ENCODE assay signal across 8 mouse cellular contexts in the genomic region with DNA sequence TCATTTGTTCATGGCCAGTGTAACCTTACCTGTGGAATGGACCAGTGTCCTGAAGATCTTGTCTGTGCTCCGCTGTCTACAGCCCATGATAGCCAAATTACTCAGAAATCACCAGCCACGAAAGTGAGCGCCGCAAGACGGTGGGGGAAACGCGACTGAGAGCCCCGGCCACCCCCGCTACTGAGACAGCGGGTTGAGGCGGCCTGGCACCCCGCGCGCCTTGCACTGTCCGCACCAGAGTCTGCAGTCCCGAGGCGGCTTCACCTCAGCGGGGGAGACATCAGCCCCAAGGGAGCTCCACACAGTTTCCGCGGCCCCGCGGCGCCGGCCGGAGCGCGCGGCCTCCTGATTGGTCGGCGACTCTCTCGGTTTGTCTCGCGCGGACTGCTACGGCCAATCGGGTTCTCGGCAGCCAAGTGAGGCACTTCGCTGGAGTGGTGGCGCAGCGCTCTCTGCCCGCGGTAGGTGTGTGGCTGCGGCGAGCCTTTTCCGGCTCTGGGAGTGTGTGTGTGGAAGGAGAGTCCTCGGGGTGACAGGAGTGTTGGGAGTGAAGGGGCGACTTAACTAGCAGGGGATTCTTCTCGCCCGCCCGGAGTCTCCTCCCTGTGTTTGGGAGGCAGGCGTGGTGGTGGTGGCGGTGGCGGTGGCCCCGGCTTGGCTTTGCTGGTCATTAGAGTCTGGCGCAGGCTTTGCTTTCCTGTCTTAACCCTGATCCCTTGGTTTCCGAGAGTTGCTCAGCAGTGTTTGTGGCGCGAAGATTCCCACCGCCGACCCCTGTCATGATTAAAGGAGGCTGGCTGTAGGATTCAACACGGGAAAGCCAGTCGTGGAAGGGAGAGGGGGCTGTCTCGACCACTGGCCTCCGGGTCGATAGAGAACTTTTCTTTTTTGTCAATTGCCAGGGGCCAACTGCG. TPM values are rescaled to one million over a fixed set of nuclear protein-coding genes. Genes with fewer than 3 reads are reported as not detected.
A peak's percentile ranks its signal among the peaks of the same experiment; 100 is the strongest.
DNase-seq lines count a peak whose midpoint lies in the region; ATAC-seq and TF ChIP-seq lines count a peak whose summit lies in the region.

Gene Setdb2 (minus strand): TSS at position 327 of the 914 bp plus-strand sequence.
Gene Cab39l (plus strand): TSS at position 415 of the 914 bp plus-strand sequence.

- DNase-seq in 3134 (ENCODE audit: extremely low read depth, insufficient read length, low spot score) = peak; percentile 96
- peak; percentile 97 to 98 for DNase-seq in adrenal gland, postnatal 36 days
- DNase-seq in heart, adult 2 months = peak; percentile 97 to 98
- peak; percentile 95 to 96 for DNase-seq in kidney, adult 8-10 months
- DNase-seq in spleen, postnatal 10 days (ENCODE audit: low spot score in 2 of 2) = peak; percentile 89 to 95

- H3K27me3 ChIP-seq in embryonic facial prominence, embryonic 13.5 days = no peaks in the 10 kb centered on the region
- H3K27me3 ChIP-seq in heart, adult 2 months (ENCODE audit: control insufficient read depth, insufficient read depth, low read length) = no peaks in the 10 kb centered on the region
- H3K27me3 ChIP-seq in limb, embryonic 13.5 days = no peaks in the 10 kb centered on the region
- no peaks in the 10 kb centered on the region for H3K27me3 ChIP-seq in midbrain, embryonic 16.5 days (ENCODE audit: control insufficient read depth, insufficient read depth, low read depth, low read length)

- H3K9ac ChIP-seq in embryonic facial prominence, embryonic 13.5 days = peak within 1 kb of the TSS; percentile 90
- peak within 1 kb of the TSS; percentile 93 for H3K9ac ChIP-seq in heart, adult 2 months (ENCODE audit: low read depth, low read length)
- peak within 1 kb of the TSS; percentile 92 for H3K9ac ChIP-seq in limb, embryonic 13.5 days
- H3K9ac ChIP-seq in midbrain, embryonic 16.5 days (ENCODE audit: low read depth, low read length) = peak within 1 kb of the TSS; percentile 84

- intact Hi-C loops in heart, adult 2 months (cut with DNase I) = loop anchor here (1.0 kb wide), 1 partner anchor 76 kb away; the partner anchor contains the start of gene Phf11d

- TF ChIP-seq EP300 in heart, adult 2 months (IDR thresholded peaks at IDR 0.05; ENCODE audit: insufficient read depth, low read depth, low read length) = peak; percentile 59; the same call in 1 of the 2 replicates

- peak within 1 kb of the TSS; percentile 70 for H3K27ac ChIP-seq in embryonic facial prominence, embryonic 13.5 days
- peak within 1 kb of the TSS; percentile 92 for H3K27ac ChIP-seq in heart, adult 2 months
- H3K27ac ChIP-seq in limb, embryonic 13.5 days = peak within 1 kb of the TSS; percentile 79
- H3K27ac ChIP-seq in midbrain, embryonic 16.5 days (ENCODE audit: low read length) = peak within 1 kb of the TSS; percentile 71

- H3K4me2 ChIP-seq in embryonic facial prominence, embryonic 13.5 days = peak within 1 kb of the TSS; percentile 83
- H3K4me2 ChIP-seq in limb, embryonic 13.5 days (replicated peaks) = peak within 1 kb of the TSS; percentile 77
- H3K4me2 ChIP-seq in midbrain, embryonic 16.5 days (ENCODE audit: low read length) = peak within 1 kb of the TSS; percentile 75

- ATAC-seq in embryonic facial prominence, embryonic 13.5 days (ENCODE audit: insufficient number of reproducible peaks, insufficient read depth, low FRiP score, low TSS enrichment, low read depth) = peak; percentile 100
- peak; percentile 100 for ATAC-seq in limb, embryonic 13.5 days (ENCODE audit: low FRiP score, low read depth)
- peak; percentile 100 for ATAC-seq in midbrain, embryonic 16.5 days

- 0 out of 2 replicates have a peak, but pooled peaks cover 1% of the 10 kb centered on the region for H3K79me2 ChIP-seq in heart, adult 2 months (replicated peaks; ENCODE audit: control insufficient read depth, insufficient read depth, low read length)

- no peaks in the 10 kb centered on the region for H3K36me3 ChIP-seq in embryonic facial prominence, embryonic 13.5 days
- no peaks in the 10 kb centered on the region; the same call in 1 of the 2 replicates for H3K36me3 ChIP-seq in heart, adult 2 months (ENCODE audit: control insufficient read depth, insufficient read depth, low read length)
- no peaks in the 10 kb centered on the region for H3K36me3 ChIP-seq in limb, embryonic 13.5 days
- no peaks in the 10 kb centered on the region for H3K36me3 ChIP-seq in midbrain, embryonic 16.5 days (ENCODE audit: control insufficient read depth, insufficient read depth, low read length)

- WGBS in embryonic facial prominence, embryonic 13.5 days = under 1% methylated on average over 66 of the region's 66 CpGs
- under 1% methylated on average over 66 of the region's 66 CpGs for WGBS in heart, adult 2 months
- under 1% methylated on average over 65 of the region's 66 CpGs for WGBS in limb, embryonic 13.5 days
- under 1% methylated on average over 65 of the region's 66 CpGs for WGBS in midbrain, embryonic 16.5 days

- TF ChIP-seq POLR2A in heart, adult 2 months (IDR thresholded peaks at IDR 0.05; ENCODE audit: insufficient read depth, low read depth, low read length) = peak; percentile 94

- H3K4me1 ChIP-seq in embryonic facial prominence, embryonic 13.5 days = peaks cover 11% of the 10 kb centered on the region
- H3K4me1 ChIP-seq in heart, adult 2 months (ENCODE audit: control insufficient read depth, insufficient read depth, low read length) = peaks cover 2% of the 10 kb centered on the region
- peaks cover 11% of the 10 kb centered on the region for H3K4me1 ChIP-seq in limb, embryonic 13.5 days
- peaks cover 6% of the 10 kb centered on the region for H3K4me1 ChIP-seq in midbrain, embryonic 16.5 days (ENCODE audit: control insufficient read depth, insufficient read depth, low read length)

- H3K9me3 ChIP-seq in embryonic facial prominence, embryonic 13.5 days = no peaks in the 10 kb centered on the region
- H3K9me3 ChIP-seq in limb, embryonic 13.5 days = no peaks in the 10 kb centered on the region
- H3K9me3 ChIP-seq in midbrain, embryonic 16.5 days (replicated peaks; ENCODE audit: control insufficient read depth, low read length, poor library complexity, severe bottlenecking) = no peaks in the 10 kb centered on the region

- TF ChIP-seq CTCF in heart, adult 2 months (IDR thresholded peaks at IDR 0.05) = peak; percentile 60

- peak within 1 kb of the TSS; percentile 85 for H3K4me3 ChIP-seq in embryonic facial prominence, embryonic 13.5 days
- peak within 1 kb of the TSS; percentile 89 for H3K4me3 ChIP-seq in heart, adult 2 months
- H3K4me3 ChIP-seq in limb, embryonic 13.5 days = peak within 1 kb of the TSS; percentile 85
- H3K4me3 ChIP-seq in midbrain, embryonic 16.5 days (ENCODE audit: low read depth, low read length) = peak within 1 kb of the TSS; percentile 81

RNA-seq across cellular contexts. Expression of gene Setdb2, which starts in this region (rescaled TPM):
- total RNA-seq in adrenal gland, postnatal 36 days (2021) = 1 to 10 TPM; 5.4 to 7.1 TPM
- polyA plus RNA-seq in embryonic facial prominence, embryonic 13.5 days (2015; fragmentation: Nextera tagmentation; extraction: Ambion mirVana) = 10.1 and 12.1 TPM in 2 replicates
- total RNA-seq in heart, adult 2 months (2021) = 10 to 100 TPM in 1 of 2 experiments, 1 to 10 TPM in 1; 7.8 to 10.5 TPM
- 1.2 and 4.2 TPM in 2 replicates for polyA plus RNA-seq in heart, adult 2 months (2012; rRNA removed)
- polyA plus RNA-seq in limb, embryonic 13.5 days (2015; fragmentation: Nextera tagmentation; extraction: Ambion mirVana) = 10.6 and 11.4 TPM in 2 replicates
- polyA plus RNA-seq in midbrain, embryonic 16.5 days (2015; fragmentation: Nextera tagmentation; extraction: Ambion mirVana) = 6.0 and 7.3 TPM in 2 replicates

RNA-seq across cellular contexts. Expression of gene Cab39l, which starts in this region (rescaled TPM):
- 10 to 100 TPM; 33.7 to 38.2 TPM for total RNA-seq in adrenal gland, postnatal 36 days (2021)
- polyA plus RNA-seq in embryonic facial prominence, embryonic 13.5 days (2015; fragmentation: Nextera tagmentation; extraction: Ambion mirVana) = 39.8 and 40.8 TPM in 2 replicates
- total RNA-seq in heart, adult 2 months (2021) = 10 to 100 TPM; 23.8 to 26.0 TPM
- 7.9 and 15.3 TPM in 2 replicates for polyA plus RNA-seq in heart, adult 2 months (2012; rRNA removed)
- 36.6 and 38.1 TPM in 2 replicates for polyA plus RNA-seq in limb, embryonic 13.5 days (2015; fragmentation: Nextera tagmentation; extraction: Ambion mirVana)
- 22.2 and 22.4 TPM in 2 replicates for polyA plus RNA-seq in midbrain, embryonic 16.5 days (2015; fragmentation: Nextera tagmentation; extraction: Ambion mirVana)

Comparison
In these comparisons a context has a peak if more than half of its experiments do, and no peak if none do; other contexts are left out.
1. Peak in every context shown above with its lines: DNase-seq, ATAC-seq, H3K4me3 ChIP-seq and H3K27ac ChIP-seq.